Mouse (Mus musculus): ENCODE measurements at regions not wholly inside any gene's neighbourhood (a gene's known extent, or its start where the extent isn't known, plus 50 kb on each side); places are given as distances from the start of the nearest gene placed in this dataset.
A peak's percentile ranks its signal among the peaks of the same experiment; 100 is the strongest.

DNA sequence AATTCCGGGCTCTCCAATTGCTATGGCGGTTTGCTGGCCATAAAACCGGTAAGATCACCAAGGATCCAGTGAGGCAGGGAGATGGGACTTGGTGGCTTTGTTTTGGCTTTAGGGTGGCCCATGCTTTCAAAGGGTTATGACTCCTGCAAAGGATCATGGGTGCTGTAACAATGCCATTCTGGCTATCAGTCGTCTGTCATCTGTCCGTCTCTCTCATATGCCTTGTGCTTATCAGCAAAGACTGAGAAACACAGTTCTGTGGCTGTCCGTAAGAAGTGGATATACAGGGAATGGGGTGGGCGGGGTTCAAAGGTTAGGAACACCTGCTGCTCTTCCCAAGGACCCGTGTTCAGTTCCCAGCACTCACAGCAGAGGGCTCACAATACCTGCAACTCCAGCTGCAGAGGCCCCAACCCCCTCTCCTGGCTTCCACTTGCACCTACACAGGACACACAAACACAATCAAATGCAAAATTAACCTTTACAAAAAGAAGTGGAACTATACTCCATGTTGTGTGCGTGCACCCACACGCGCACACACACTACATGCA, 171.2 kb upstream of the Ubl3 start:
- TF ChIP-seq EP300 (IDR thresholded peaks at IDR 0.05; ENCODE audit: insufficient read depth, low read depth, low read length) (no peak), CTCF (IDR thresholded peaks at IDR 0.05; ENCODE audit: low read depth, low read length) (peak; percentile 27)

Measured in ES-Bruce4 (cell line).